Mouse (Mus musculus) MEL (cell line): ENCODE measurements around the gene 1700001C19Rik. TPM values are rescaled to one million over a fixed set of nuclear protein-coding genes. Genes with fewer than 3 reads are reported as not detected.

ENCODE experiments used
- DNase-seq: peaks from one replicate; pipeline ENCODE4 v3.0.0; 2011; ENCODE audit warnings: low read depth, low spot score
- H3K27ac ChIP-seq: 2 replicates; pipeline ENCODE4 v1.5.1; 2012; ENCODE audit warnings: low read depth, mild to moderate bottlenecking, control low read depth, low read length, moderate library complexity; ENCODE audit not compliant: control insufficient read depth
- H3K27me3 ChIP-seq, 2 experiments: fragments of 150-350 bp in 1 of 2; sonication (generic) in 1 of 2; 2 replicates each; pipeline ENCODE4 v1.6.1; 2012; ENCODE audit warnings: low read length in 2 of 2, mild to moderate bottlenecking in 2 of 2, improper control_type of control experiment in 1 of 2, moderate library complexity in 1 of 2; ENCODE audit not compliant: insufficient read depth in 2 of 2, control insufficient read depth in 1 of 2
- H3K36me3 ChIP-seq, 2 experiments: 2 replicates each; pipeline ENCODE4 v1.6.1; 2012 to 2014; ENCODE audit warnings: low read length in 2 of 2, improper control_type of control experiment in 1 of 2, inconsistent platforms in 1 of 2, mild to moderate bottlenecking in 1 of 2; ENCODE audit not compliant: insufficient read depth in 2 of 2, control insufficient read depth in 1 of 2
- H3K4me1 ChIP-seq, 2 experiments: fragments of 150-350 bp in 1 of 2; sonication (generic) in 1 of 2; 2 replicates each; pipeline ENCODE4 v1.6.1; 2012; ENCODE audit warnings: low read length in 2 of 2, improper control_type of control experiment in 1 of 2, mild to moderate bottlenecking in 1 of 2; ENCODE audit not compliant: insufficient read depth in 2 of 2, control insufficient read depth in 1 of 2
- H3K4me3 ChIP-seq, 2 experiments: fragments of 150-350 bp in 1 of 2; sonication (generic) in 1 of 2; 2 replicates each; pipeline ENCODE4 v1.5.1; 2012; ENCODE audit warnings: low read depth in 2 of 2, low read length in 2 of 2, mild to moderate bottlenecking in 2 of 2, moderate library complexity in 2 of 2, control low read depth in 1 of 2, improper control_type of control experiment in 1 of 2; ENCODE audit not compliant: control insufficient read depth in 1 of 2, insufficient read depth in 1 of 2
- H3K79me2 ChIP-seq: 2 replicates; pipeline ENCODE4 v1.6.1; 2012; ENCODE audit warnings: mild to moderate bottlenecking, low read length, moderate library complexity; ENCODE audit not compliant: control insufficient read depth, poor library complexity, insufficient read depth
- H3K9ac ChIP-seq: 2 replicates; pipeline ENCODE4 v1.6.1; 2012; ENCODE audit warnings: low read depth, mild to moderate bottlenecking, control low read depth, low read length, moderate library complexity; ENCODE audit not compliant: control insufficient read depth, poor library complexity, severe bottlenecking
- H3K9me3 ChIP-seq: fragments of 150-350 bp; sonication (generic); replicated peaks from 2 replicates; pipeline ENCODE4 v1.6.1; 2012; ENCODE audit warnings: mild to moderate bottlenecking, low read length, improper control_type of control experiment, moderate library complexity; ENCODE audit not compliant: insufficient read depth
- CHD1 ChIP-seq: IDR thresholded peaks from 2 replicates; pipeline ENCODE4 v1.6.1; 2012; ENCODE audit warnings: low read depth, mild to moderate bottlenecking, inconsistent platforms, low read length, improper control_type of control experiment
- CHD2 ChIP-seq: IDR thresholded peaks from 2 replicates; pipeline ENCODE4 v1.6.1; 2011; ENCODE audit warnings: low read length, improper control_type of control experiment
- ELF1 ChIP-seq: IDR thresholded peaks from 2 replicates; pipeline ENCODE4 v1.6.1; 2014; ENCODE audit warnings: low read depth, mild to moderate bottlenecking, inconsistent platforms, low read length, improper control_type of control experiment, moderate library complexity
- JUND ChIP-seq: IDR thresholded peaks from 2 replicates; pipeline ENCODE4 v1.6.1; 2011; ENCODE audit warnings: low read depth, mild to moderate bottlenecking, improper control_type of control experiment, low read length
- MAFK ChIP-seq: IDR thresholded peaks from 2 replicates; pipeline ENCODE4 v1.6.1; 2011; ENCODE audit warnings: low read depth, mild to moderate bottlenecking, low read length, improper control_type of control experiment, borderline replicate concordance
- MAX ChIP-seq: IDR thresholded peaks from 2 replicates; pipeline ENCODE4 v1.6.1; 2011; ENCODE audit warnings: low read length, improper control_type of control experiment
- MEF2A ChIP-seq: IDR thresholded peaks from 2 replicates; pipeline ENCODE4 v1.6.1; 2014; ENCODE audit warnings: low read depth, mild to moderate bottlenecking, inconsistent platforms, low read length, improper control_type of control experiment; ENCODE audit not compliant: poor library complexity, insufficient replicate concordance, severe bottlenecking; ENCODE audit errors: extremely low read depth
- MYC ChIP-seq: IDR thresholded peaks from 2 replicates; pipeline ENCODE4 v1.6.1; 2011; ENCODE audit warnings: low read depth, mild to moderate bottlenecking, low read length, improper control_type of control experiment, moderate library complexity
- POLR2AphosphoS5 ChIP-seq: IDR thresholded peaks from 2 replicates; pipeline ENCODE4 v1.6.1; 2012; ENCODE audit warnings: low read depth, borderline replicate concordance, mild to moderate bottlenecking, inconsistent platforms, low read length, moderate library complexity, mixed read lengths
- RAD21 ChIP-seq: IDR thresholded peaks from 2 replicates; pipeline ENCODE4 v1.6.1; 2011; ENCODE audit warnings: mild to moderate bottlenecking, low read depth, low read length, improper control_type of control experiment
- RCOR1 ChIP-seq: IDR thresholded peaks from 2 replicates; pipeline ENCODE4 v1.6.1; 2012; ENCODE audit warnings: low read depth, mild to moderate bottlenecking, inconsistent platforms, low read length, improper control_type of control experiment
- TAL1 ChIP-seq: IDR thresholded peaks from 2 replicates; pipeline ENCODE4 v1.6.1; 2012; ENCODE audit warnings: mild to moderate bottlenecking, inconsistent platforms, low read length, moderate library complexity, mixed read lengths
- UBTF ChIP-seq: IDR thresholded peaks from 2 replicates; pipeline ENCODE4 v1.6.1; 2012; ENCODE audit warnings: low read depth, mild to moderate bottlenecking, inconsistent platforms, low read length, improper control_type of control experiment, moderate library complexity, borderline replicate concordance; ENCODE audit not compliant: insufficient read depth
- ZC3H11A ChIP-seq: IDR thresholded peaks from 2 replicates; pipeline ENCODE4 v1.6.1; 2012; ENCODE audit warnings: low read depth, mild to moderate bottlenecking, inconsistent platforms, low read length, improper control_type of control experiment
- polyA plus RNA-seq, 2 experiments: library from polyadenylated mRNA; stranded (reverse) in 1 of 2; unstranded in 1 of 2; fragments of >175 nt in 1 of 2; fragments of >200 nt in 1 of 2; gene quantifications; 2 replicates each; pipeline versions ENCODE4 v1.2.1 to v1.2.4; 2012; ENCODE audit warnings: low replicate concordance in 2 of 2, low read depth in 1 of 2; ENCODE audit not compliant: insufficient read length in 2 of 2, insufficient read depth in 1 of 2, missing spikeins in 1 of 2
- total RNA-seq: library from RNA; depleted of rRNA; stranded (reverse); fragments of 300-350 nt; gene quantifications from 2 replicates; pipeline ENCODE4 v1.2.3, GENCODE M21; 2012

1700001C19Rik gene
- total and polyA plus RNA-seq, 3 experiments: not detected

- no peak for DNase-seq
- Histone ChIP-seq H3K36me3 (peaks cover 0 to 4% of the 10 kb centered on the region in 2 experiments; a peak in 1 of 4 replicates), H3K9ac (no peak overlapping the region), H3K27ac (no peak overlapping the region), H3K27me3 (no peaks in the 10 kb centered on the region), H3K4me3 (no peak overlapping the region), H3K9me3 (no peaks in the 10 kb centered on the region), H3K4me1 (peaks cover 6 to 20% of the 10 kb centered on the region in 2 experiments), H3K79me2 (no peaks in the 10 kb centered on the region)
- TF ChIP-seq JUND (no peak), RAD21 (no peak), TAL1 (no peak), ZC3H11A (no peak), POLR2AphosphoS5 (no peak)
Observed at GRCm38 (mm10) chr17:47450239-47450638, 13.1 kb upstream of the 1700001C19Rik start.

GRCm38 (mm10) chr17:47449432-47449831 lies 12.3 kb upstream of the 1700001C19Rik start:
- H3K4me3 ChIP-seq: no peak overlapping the region
- no peak overlapping the region for H3K9ac ChIP-seq
- DNase-seq: no peak
- H3K36me3 ChIP-seq: peaks cover 0 to 4% of the 10 kb centered on the region in 2 experiments; a peak in 1 of 4 replicates
- no peaks in the 10 kb centered on the region for H3K79me2 ChIP-seq
- no peak overlapping the region for H3K27ac ChIP-seq
- no peaks in the 10 kb centered on the region; a peak in 1 of 4 replicates for H3K27me3 ChIP-seq
- H3K9me3 ChIP-seq: no peaks in the 10 kb centered on the region
- H3K4me1 ChIP-seq: peaks cover 3 to 14% of the 10 kb centered on the region in 2 experiments; a peak in 3 of 4 replicates
- no peak for TF ChIP-seq ELF1
- TF ChIP-seq MEF2A: no peak
- no peak for TF ChIP-seq MAX
- TF ChIP-seq CHD2: no peak
- no peak for TF ChIP-seq RCOR1
- no peak for TF ChIP-seq CHD1
- no peak for TF ChIP-seq MAFK
- no peak for TF ChIP-seq MYC
- TF ChIP-seq RAD21: no peak
- no peak for TF ChIP-seq UBTF
